Mouse (Mus musculus) forebrain, embryonic 15.5 days (tissue): ENCODE measurements at regions not wholly inside any gene's neighbourhood (a gene's known extent, or its start where the extent isn't known, plus 50 kb on each side); places are given as distances from the start of the nearest gene placed in this dataset.
"Not testable (repeated sequence)": the region's sequence is repeated elsewhere in the genome, so short reads cannot be mapped to it uniquely, and the experiment has no call there.

Experiments
- ATAC-seq: fragments of 200-750 bp; cut with Nextera tagmentation; replicated peaks from 2 replicates; pipeline ENCODE4 v1.8.0; 2017; ENCODE audit warnings: mild to moderate bottlenecking, moderate TSS enrichment, moderate library complexity
- H3K27ac ChIP-seq: fragments of 300-500 bp; sonication (generic); replicated peaks from 2 replicates; pipeline ENCODE4 v1.5.1; 2015; ENCODE audit warnings: mild to moderate bottlenecking, inconsistent platforms
- H3K27me3 ChIP-seq: fragments of 300-500 bp; sonication (generic); 2 replicates; pipeline ENCODE4 v1.6.1; 2015; ENCODE audit warnings: inconsistent platforms
- H3K36me3 ChIP-seq: fragments of 300-500 bp; sonication (generic); 2 replicates; pipeline ENCODE4 v1.6.1; 2015; ENCODE audit warnings: mild to moderate bottlenecking, inconsistent platforms
- H3K4me1 ChIP-seq: fragments of 300-500 bp; sonication (generic); 2 replicates; pipeline ENCODE4 v1.6.1; 2015; ENCODE audit warnings: inconsistent platforms
- H3K4me2 ChIP-seq: fragments of 300-500 bp; sonication (generic); replicated peaks from 2 replicates; pipeline ENCODE4 v1.6.1; 2015; ENCODE audit warnings: mild to moderate bottlenecking, inconsistent platforms
- H3K4me3 ChIP-seq: fragments of 300-500 bp; sonication (generic); 2 replicates; pipeline ENCODE4 v1.5.1; 2015; ENCODE audit warnings: mild to moderate bottlenecking, inconsistent platforms
- H3K9ac ChIP-seq: fragments of 300-500 bp; sonication (generic); replicated peaks from 2 replicates; pipeline ENCODE4 v1.6.1; 2015; ENCODE audit warnings: mild to moderate bottlenecking, inconsistent platforms
- H3K9me3 ChIP-seq: fragments of 300-500 bp; sonication (generic); 2 replicates; pipeline ENCODE4 v1.6.1; 2016; ENCODE audit warnings: inconsistent platforms
- WGBS: fragments of 180-500 bp; shearing (Covaris S2); methylation state at CpG from one replicate; pipeline ENCODE4 v1.1.7; 2015; ENCODE audit warnings: mixed read lengths; 5-methylcytosine and 5-hydroxymethylcytosine counted together

DNA sequence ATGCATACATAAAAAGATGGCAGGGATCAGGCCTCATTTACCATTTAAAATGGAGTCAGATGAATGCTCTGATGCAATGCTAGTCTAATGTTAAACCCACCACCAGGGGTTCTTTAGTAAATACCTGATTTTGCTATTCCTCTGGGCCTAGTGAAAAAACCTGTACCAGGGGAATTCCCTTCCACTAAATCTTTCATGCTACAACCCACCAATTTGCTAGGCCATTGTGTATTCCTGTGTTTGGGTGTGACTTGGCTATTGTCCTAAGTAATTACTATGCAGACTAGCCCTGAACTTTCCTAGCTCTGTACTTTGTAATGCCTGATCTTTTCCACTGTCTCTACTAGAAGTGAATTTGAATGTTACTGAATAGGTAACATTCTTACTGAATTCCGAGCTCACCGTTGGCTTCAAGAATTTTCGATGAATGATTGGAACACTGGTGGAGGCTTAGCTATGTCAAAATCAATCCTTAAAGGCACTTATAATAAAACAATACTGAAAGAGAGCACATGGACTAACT is 99.7 kb upstream of the Sec61g start:
- H3K9ac ChIP-seq, H3K4me3 ChIP-seq, H3K36me3 ChIP-seq, H3K4me2 ChIP-seq, H3K4me1 ChIP-seq, H3K27me3 ChIP-seq, ATAC-seq, H3K9me3 ChIP-seq, H3K27ac ChIP-seq: not testable (repeated sequence)
- 59% methylated on average over 3 of the region's 3 CpGs for WGBS

DNA sequence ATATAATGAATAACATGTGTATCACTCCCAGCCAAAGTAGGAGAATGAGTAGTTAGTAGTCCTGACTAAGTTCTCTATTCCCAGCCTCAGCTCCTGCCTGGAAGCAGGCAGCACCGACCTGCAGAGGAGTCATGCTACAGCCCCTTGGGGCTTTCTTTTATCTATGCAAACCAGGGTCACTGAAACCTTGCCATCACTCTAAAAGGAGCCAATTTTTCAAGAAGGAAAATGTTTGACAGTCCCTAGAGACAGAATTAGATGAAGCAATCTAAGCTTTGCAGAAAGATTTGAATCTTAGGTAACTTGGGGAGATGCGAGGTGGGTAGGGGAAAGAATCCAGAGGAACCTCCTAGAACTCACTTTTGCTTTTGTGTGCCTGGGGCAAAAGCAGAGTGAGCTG is 103.5 kb upstream of the Sec61g start:
- Histone ChIP-seq H3K4me3 (no peak overlapping the region), H3K27me3 (no peaks in the 10 kb centered on the region), H3K9ac (no peak overlapping the region), H3K36me3 (no peaks in the 10 kb centered on the region), H3K9me3 (no peaks in the 10 kb centered on the region), H3K4me2 (no peak overlapping the region), H3K27ac (no peak overlapping the region), H3K4me1 (no peaks in the 10 kb centered on the region)
- WGBS: 66% methylated on average over 2 of the region's 2 CpGs
- ATAC-seq: no peak

DNA sequence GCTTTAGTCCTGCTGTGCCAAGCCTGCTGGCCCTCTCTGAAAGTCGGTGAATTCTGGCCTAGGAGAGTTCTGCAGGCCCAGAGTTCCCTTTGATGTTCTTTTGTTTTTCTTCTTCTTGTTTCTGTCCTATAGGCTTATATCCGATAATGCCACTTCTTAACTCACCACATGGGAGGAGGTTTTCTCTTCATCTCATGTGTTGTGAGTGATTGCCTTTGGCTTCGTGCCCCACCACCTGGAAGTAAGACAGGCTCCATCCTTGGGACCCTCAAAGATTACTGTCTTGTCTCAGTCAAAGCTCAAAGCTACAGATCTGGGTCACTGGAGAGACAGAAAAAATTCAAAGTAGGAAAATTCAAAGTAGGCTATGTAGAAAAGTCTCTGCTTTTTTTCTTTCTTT is 104.2 kb upstream of the Sec61g start:
- Histone ChIP-seq H3K4me2 (no peak overlapping the region), H3K9me3 (no peaks in the 10 kb centered on the region), H3K27ac (no peak overlapping the region), H3K4me1 (no peaks in the 10 kb centered on the region), H3K27me3 (no peaks in the 10 kb centered on the region), H3K36me3 (no peaks in the 10 kb centered on the region), H3K9ac (no peak overlapping the region), H3K4me3 (no peak overlapping the region)
- no peak for ATAC-seq
- 65% methylated on average over 3 of the region's 3 CpGs for WGBS

DNA sequence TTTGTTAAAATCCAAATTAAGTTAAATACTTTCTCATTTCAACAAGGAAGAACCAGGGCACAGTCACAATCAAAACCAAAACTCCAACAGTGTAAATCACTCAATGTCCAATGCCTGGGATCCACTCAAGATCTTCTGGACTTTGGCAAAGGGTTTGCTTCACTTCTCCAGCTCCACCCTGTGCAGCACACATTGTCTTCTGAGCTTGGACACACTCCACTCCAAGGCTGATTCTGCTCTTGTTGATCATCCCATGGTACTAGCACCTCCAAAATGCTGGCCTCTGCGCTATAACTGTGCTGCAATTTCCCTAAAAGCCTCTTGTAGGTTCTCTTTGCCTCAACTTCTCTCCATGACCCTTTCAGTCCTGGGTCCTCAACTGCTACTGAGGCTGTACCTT is 111.5 kb upstream of the Sec61g start:
- no peak for ATAC-seq
- WGBS: 86% methylated on average over 1 of the region's 1 CpGs
- no peak overlapping the region for H3K27ac ChIP-seq
- no peaks in the 10 kb centered on the region for H3K4me1 ChIP-seq
- H3K4me3 ChIP-seq: no peak overlapping the region
- no peaks in the 10 kb centered on the region for H3K36me3 ChIP-seq
- no peaks in the 10 kb centered on the region for H3K9me3 ChIP-seq
- H3K4me2 ChIP-seq: no peak overlapping the region
- H3K27me3 ChIP-seq: no peaks in the 10 kb centered on the region
- H3K9ac ChIP-seq: no peak overlapping the region

DNA sequence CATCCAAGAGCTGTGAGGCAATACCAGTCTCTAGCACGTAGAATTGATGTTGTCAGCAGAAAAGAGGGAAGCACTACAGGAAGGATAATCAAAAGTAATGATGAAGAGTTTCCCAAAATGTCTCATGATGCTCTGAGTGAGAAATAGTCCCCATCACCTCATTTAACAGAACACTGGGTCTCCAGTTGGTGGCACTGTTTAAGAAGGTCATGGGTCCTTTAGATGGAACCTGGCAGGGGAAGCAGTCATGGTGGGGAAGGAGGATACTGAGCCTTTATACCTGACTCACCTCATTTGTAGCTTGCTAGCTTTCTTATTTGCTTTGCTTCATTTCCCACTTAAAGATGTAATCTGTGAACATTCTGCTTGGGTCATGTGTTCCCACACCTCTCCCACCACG is 115.4 kb upstream of the Sec61g start:
- H3K9me3 ChIP-seq: no peaks in the 10 kb centered on the region
- H3K9ac ChIP-seq: no peak overlapping the region
- H3K36me3 ChIP-seq: no peaks in the 10 kb centered on the region
- H3K4me3 ChIP-seq: no peak overlapping the region
- WGBS: 68% methylated on average over 2 of the region's 2 CpGs
- no peak for ATAC-seq
- peaks cover 9% of the 10 kb centered on the region for H3K4me1 ChIP-seq
- H3K27me3 ChIP-seq: no peaks in the 10 kb centered on the region
- no peak overlapping the region for H3K27ac ChIP-seq
- H3K4me2 ChIP-seq: no peak overlapping the region

DNA sequence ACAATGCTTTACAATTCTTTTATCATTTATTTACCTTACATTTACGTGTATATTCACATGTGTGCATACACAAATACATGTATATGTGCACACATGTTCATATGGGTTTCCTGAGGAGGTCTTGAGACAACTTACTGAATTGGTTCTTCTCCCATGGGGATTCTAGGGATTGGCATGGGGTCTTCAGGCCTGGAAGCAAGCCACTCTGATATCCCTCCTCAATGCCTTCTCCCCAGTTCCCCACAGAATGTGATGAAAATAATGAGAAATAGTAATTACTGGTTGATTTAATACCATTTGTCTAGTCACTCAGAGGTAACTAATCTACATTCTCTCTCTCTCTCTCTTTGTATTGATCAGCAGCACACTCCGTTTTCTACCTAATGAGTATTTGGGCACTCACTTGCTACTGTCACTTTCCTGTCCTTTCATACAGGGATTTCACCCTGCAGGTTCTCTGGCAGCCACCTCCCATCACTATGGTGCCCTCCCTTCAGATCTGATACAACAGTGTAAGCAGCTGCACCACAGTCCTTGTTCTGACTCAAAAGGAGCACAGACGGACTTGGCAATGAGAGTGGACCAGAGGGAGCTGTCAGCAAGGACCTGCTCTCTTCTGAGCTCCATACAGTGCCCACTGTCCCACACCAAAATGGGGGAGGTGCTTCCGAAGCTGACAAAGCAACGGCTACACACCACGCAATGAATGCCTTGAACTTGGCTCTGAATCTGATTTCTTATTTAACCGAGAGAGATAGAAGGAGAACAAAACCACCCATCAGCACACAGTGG is 119.2 kb upstream of the Sec61g start:
- no peaks in the 10 kb centered on the region for H3K27me3 ChIP-seq
- H3K9ac ChIP-seq: no peak overlapping the region
- H3K36me3 ChIP-seq: no peaks in the 10 kb centered on the region
- peaks cover 10% of the 10 kb centered on the region for H3K4me1 ChIP-seq
- H3K4me2 ChIP-seq: no peak overlapping the region; the same call in 1 of the 2 replicates
- H3K27ac ChIP-seq: no peak overlapping the region
- peak; percentile 93 for ATAC-seq
- 35% methylated on average over 7 of the region's 7 CpGs for WGBS
- H3K9me3 ChIP-seq: no peaks in the 10 kb centered on the region
- H3K4me3 ChIP-seq: no peak overlapping the region

DNA sequence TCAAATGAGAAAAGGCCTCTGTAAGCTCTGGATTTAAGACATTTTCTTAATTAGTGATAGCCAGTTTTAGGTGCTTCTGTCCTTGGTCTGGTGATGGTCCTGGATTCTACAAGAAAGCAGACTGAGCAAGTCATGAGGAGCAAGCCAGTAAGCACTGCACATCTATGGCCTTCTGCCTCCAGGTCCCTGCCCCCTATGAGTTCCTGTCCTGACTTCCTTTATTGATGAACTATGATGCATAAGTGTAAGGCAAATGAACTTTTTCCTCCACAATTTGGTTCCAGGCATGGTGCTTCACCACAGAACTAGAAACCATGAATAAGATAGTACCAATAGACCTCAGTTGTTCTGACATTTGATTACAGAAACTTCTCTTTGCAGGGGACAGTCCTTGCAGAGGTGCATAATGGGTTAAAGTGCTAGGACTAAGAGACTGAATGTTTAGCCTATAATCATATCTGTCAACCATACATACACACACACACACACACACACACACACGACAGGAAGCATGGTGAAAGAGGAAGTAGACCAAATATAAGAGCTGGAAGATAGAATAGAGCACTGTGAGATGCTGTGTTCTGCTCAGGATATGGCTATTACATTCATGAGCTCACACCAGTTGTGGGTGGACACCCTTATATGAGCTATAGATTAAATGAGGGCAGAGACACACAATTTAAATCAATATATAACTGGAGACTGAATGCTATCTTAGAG is 121.3 kb upstream of the Sec61g start:
- no peak overlapping the region for H3K4me2 ChIP-seq
- H3K9ac ChIP-seq: no peak overlapping the region

DNA sequence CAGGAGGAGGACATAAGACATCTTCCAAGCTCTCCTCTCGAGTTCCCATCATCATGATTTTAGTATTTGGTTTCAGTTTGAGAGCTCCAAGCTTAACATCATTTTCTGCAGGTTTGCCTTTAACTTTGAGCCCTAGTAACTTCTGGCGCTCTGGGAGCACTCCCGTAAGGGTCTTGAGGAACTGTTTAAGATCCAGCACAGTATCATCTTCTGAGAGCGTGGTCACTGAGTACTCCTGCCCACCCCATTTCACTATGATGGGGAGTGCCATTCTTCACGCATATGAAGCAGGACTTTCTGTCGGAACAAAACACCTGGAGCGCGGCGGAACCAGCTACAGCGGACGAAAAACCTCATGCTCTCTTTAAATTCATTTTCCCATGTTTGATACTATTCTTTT is 116.2 kb upstream of the Egfr start:
- H3K9ac ChIP-seq, H3K27me3 ChIP-seq, H3K4me1 ChIP-seq, H3K27ac ChIP-seq, H3K4me3 ChIP-seq, H3K4me2 ChIP-seq, H3K36me3 ChIP-seq, H3K9me3 ChIP-seq, ATAC-seq: not testable (repeated sequence)
- 96% methylated on average over 11 of the region's 11 CpGs for WGBS

More for the DNA sequence above, 121.3 kb upstream of the Sec61g start:
- no peak overlapping the region for H3K4me3 ChIP-seq
- no peak overlapping the region for H3K27ac ChIP-seq
- no peaks in the 10 kb centered on the region for H3K36me3 ChIP-seq
- peaks cover 10% of the 10 kb centered on the region for H3K4me1 ChIP-seq
- 93% methylated on average over 1 of the region's 1 CpGs for WGBS
- no peaks in the 10 kb centered on the region for H3K9me3 ChIP-seq
- ATAC-seq: no peak
- H3K27me3 ChIP-seq: no peaks in the 10 kb centered on the region

DNA sequence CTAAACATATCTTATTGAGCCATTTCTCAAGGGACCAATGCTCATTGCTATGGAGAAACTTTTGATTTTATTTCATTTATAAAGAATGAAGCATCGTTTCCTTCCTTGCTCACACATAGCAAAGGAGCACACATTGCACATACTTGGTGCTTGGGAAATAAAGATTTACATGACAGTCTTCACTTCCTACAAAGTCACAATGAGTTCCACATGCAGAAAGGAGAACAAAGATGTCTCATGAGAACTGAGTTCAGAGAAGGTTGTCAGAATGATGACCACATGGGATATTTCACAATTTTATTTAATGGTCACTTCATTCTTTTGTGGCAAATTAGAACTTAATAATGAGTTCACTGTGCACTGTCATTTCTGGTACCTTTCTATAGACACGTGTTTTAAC is 114.3 kb upstream of the Egfr start:
- H3K27ac ChIP-seq: no peak overlapping the region
- H3K27me3 ChIP-seq: no peaks in the 10 kb centered on the region
- H3K4me3 ChIP-seq: no peak overlapping the region
- H3K4me1 ChIP-seq: no peaks in the 10 kb centered on the region
- no peaks in the 10 kb centered on the region for H3K36me3 ChIP-seq
- no peak overlapping the region for H3K9ac ChIP-seq
- no peaks in the 10 kb centered on the region for H3K9me3 ChIP-seq
- 84% methylated on average over 2 of the region's 2 CpGs for WGBS
- no peak overlapping the region for H3K4me2 ChIP-seq
- no peak for ATAC-seq

DNA sequence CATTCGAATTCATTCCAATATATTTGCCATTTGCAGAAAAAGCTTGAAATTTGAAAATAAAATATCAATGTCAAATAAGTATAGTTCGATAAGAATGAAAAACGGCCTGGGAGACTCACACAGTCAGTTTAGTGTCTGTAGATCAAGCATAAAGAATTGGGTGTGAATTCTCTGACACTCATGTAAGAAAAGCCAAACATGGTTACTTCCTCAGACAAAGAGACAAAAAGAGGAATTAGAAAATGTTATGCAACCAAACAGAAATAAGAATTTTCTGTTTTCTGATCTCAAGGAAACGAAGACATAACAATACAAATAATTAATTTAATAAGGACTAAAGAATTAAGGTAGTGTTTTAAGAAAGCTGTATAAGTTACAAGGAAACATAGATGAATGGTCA is 113.7 kb upstream of the Egfr start:
- no peak overlapping the region for H3K9ac ChIP-seq

DNA sequence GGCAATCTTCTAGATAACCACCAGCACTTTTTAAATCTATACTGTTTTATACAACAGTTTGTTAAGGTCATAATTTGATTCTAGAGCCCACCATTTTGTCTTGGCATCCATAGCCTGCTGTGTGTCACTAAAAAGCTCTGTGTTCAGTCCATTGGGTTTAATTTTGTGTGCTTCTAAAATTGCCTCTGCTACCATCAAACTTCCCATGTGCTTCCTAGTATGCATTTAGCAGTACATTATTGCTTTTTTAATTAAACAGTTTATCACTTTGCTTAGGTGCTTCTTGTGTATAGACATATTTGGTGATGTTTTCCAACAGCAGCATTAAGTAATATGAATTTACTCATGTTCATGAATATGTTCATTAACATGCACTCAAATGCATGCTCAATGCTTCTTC is 102.4 kb upstream of the Egfr start:
- Histone ChIP-seq H3K27ac (no peak overlapping the region), H3K9ac (no peak overlapping the region), H3K4me3 (no peak overlapping the region), H3K36me3 (no peaks in the 10 kb centered on the region), H3K27me3 (no peaks in the 10 kb centered on the region), H3K4me1 (no peaks in the 10 kb centered on the region), H3K9me3 (no peaks in the 10 kb centered on the region), H3K4me2 (no peak overlapping the region)
- ATAC-seq: no peak

More for the DNA sequence above, 113.7 kb upstream of the Egfr start:
- Histone ChIP-seq H3K36me3 (no peaks in the 10 kb centered on the region), H3K4me3 (no peak overlapping the region), H3K4me1 (no peaks in the 10 kb centered on the region), H3K9me3 (no peaks in the 10 kb centered on the region), H3K27me3 (no peaks in the 10 kb centered on the region), H3K27ac (no peak overlapping the region), H3K4me2 (no peak overlapping the region)
- WGBS: 83% methylated on average over 4 of the region's 4 CpGs
- no peak for ATAC-seq

DNA sequence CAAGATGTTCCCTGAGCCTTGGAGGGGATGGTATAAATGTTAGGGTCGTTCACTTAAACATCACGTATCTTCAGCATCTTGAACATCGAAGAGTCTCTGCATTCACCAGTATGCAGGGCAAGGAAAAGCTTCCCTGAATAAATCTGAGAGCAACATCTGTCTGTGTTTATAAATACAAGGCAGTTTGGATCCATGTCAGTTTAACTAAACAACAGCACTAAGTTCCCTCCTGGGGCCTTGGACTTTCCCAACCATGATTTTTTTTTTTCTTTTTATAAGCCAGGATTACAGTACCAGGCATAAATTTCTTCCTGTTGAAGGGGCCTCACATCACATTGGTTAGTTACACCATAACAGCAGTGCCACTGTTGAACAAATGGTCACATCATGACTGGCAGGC is 88.2 kb upstream of the Egfr start:
- no peak overlapping the region for H3K4me2 ChIP-seq
- H3K9ac ChIP-seq: no peak overlapping the region
- no peaks in the 10 kb centered on the region for H3K9me3 ChIP-seq
- no peaks in the 10 kb centered on the region for H3K27me3 ChIP-seq
- H3K27ac ChIP-seq: no peak overlapping the region
- 91% methylated on average over 3 of the region's 3 CpGs for WGBS
- ATAC-seq: no peak
- no peaks in the 10 kb centered on the region for H3K36me3 ChIP-seq
- no peak overlapping the region for H3K4me3 ChIP-seq
- no peaks in the 10 kb centered on the region for H3K4me1 ChIP-seq
